Mouse (Mus musculus) ES-Bruce4 (cell line): ENCODE data around the gene Ankrd63.

Experiments used
- CTCF ChIP-seq: IDR thresholded peaks from one replicate; pipeline ENCODE4 v1.8.1; 2011; ENCODE audit warnings: low read depth, low read length
- POLR2A ChIP-seq: IDR thresholded peaks from one replicate; pipeline ENCODE4 v1.8.1; 2011; ENCODE audit warnings: low read length; ENCODE audit not compliant: insufficient read depth

GRCm38 (mm10) chr2:118673686-118674465 lies 29.9 kb downstream of the Ankrd63 start:
- no peak for TF ChIP-seq POLR2A
- no peak for TF ChIP-seq CTCF
